10 mouse cellular contexts compared by ENCODE assay signal in genomic region chr15:83293144-83293543, GRCm38 (mm10). TPM values are rescaled to one million over a fixed set of nuclear protein-coding genes. Genes with fewer than 3 reads are reported as not detected.
A peak's percentile ranks its signal among the peaks of the same experiment; 100 is the strongest.
DNase-seq lines count a peak whose midpoint lies in the region; ATAC-seq and TF ChIP-seq lines count a peak whose summit lies in the region.
"Had no signal": no experiment of that assay in that cellular context is flagged by ENCODE, and none has a peak within 500 bp of the region (broad histone marks: within the 10 kb centered on the region; RNA-seq: fewer than 3 reads in every experiment).

No protein-coding gene starts in this region.

- no peak for ATAC-seq in lung, embryonic 15.5 days (ENCODE audit: borderline replicate concordance, extremely low read depth, low FRiP score, low TSS enrichment)
- ATAC-seq: Patski had no signal

- no peaks in the 10 kb centered on the region for H3K9me3 ChIP-seq in lung, embryonic 15.5 days
- H3K9me3 ChIP-seq: midbrain, embryonic 12.5 days had no signal

- H3K4me1 ChIP-seq in brown adipose tissue, adult 24 weeks (ENCODE audit: control insufficient read depth, insufficient read depth, insufficient read length, low read length), result peaks cover 45% of the 10 kb centered on the region
- H3K4me1 ChIP-seq in lung, embryonic 15.5 days, result peaks cover 22% of the 10 kb centered on the region

- TF ChIP-seq CTCF in C2C12 (IDR thresholded peaks at IDR 0.05; ENCODE audit: control insufficient read depth, insufficient read depth, insufficient read length), result no peak

- no peak overlapping the region for H3K4me3 ChIP-seq in C2C12 (ENCODE audit: insufficient read depth, poor library complexity, severe bottlenecking)
- H3K4me3 ChIP-seq in brown adipose tissue, adult 24 weeks (ENCODE audit: insufficient read depth, low read depth, low read length), result no peak overlapping the region
- no peak overlapping the region for H3K4me3 ChIP-seq in lung, embryonic 15.5 days
- H3K4me3 ChIP-seq: midbrain, embryonic 12.5 days had no signal

- H3K36me3 ChIP-seq in C2C12 (ENCODE audit: control insufficient read depth, insufficient read depth), result no peaks in the 10 kb centered on the region
- H3K36me3 ChIP-seq in lung, embryonic 15.5 days, result no peaks in the 10 kb centered on the region
- H3K36me3 ChIP-seq: midbrain, embryonic 12.5 days had no signal

- no peaks in the 10 kb centered on the region for H3K79me3 ChIP-seq in C2C12 (ENCODE audit: low read depth)

- no peak overlapping the region for H3K4me2 ChIP-seq in lung, embryonic 15.5 days
- H3K4me2 ChIP-seq: midbrain, embryonic 12.5 days had no signal

- no peaks in the 10 kb centered on the region for H3K27me3 ChIP-seq in C2C12 (ENCODE audit: control insufficient read depth, insufficient read depth, insufficient read length)
- no peaks in the 10 kb centered on the region for H3K27me3 ChIP-seq in lung, embryonic 15.5 days
- H3K27me3 ChIP-seq: midbrain, embryonic 12.5 days; Patski had no signal

- no peak overlapping the region for H3K9ac ChIP-seq in lung, embryonic 15.5 days
- H3K9ac ChIP-seq: midbrain, embryonic 12.5 days had no signal

- 58% methylated on average over 6 of the region's 6 CpGs for WGBS in lung, embryonic 15.5 days

- peak; percentile 85 for DNase-seq in kidney, adult 9 months
- no peak for DNase-seq in ovary, postnatal 10 days (ENCODE audit: low spot score)
- no peak for DNase-seq in retina, embryonic 14.5 days (ENCODE audit: low spot score)
- no peak for DNase-seq in embryo, embryonic 9.5 days (ENCODE audit: extremely low spot score)
- DNase-seq: gastrocnemius, postnatal 14 days had no signal

- H3K79me2 ChIP-seq in C2C12 (ENCODE audit: control insufficient read depth, insufficient read depth), result no peaks in the 10 kb centered on the region

- H3ac ChIP-seq in C2C12 (ENCODE audit: control insufficient read depth, insufficient read length, low read depth), result peak overlapping the region; percentile 41

- H3K27ac ChIP-seq in brown adipose tissue, adult 24 weeks (replicated peaks; ENCODE audit: low read depth, low read length), result peak overlapping the region; percentile 82
- H3K27ac ChIP-seq in lung, embryonic 15.5 days, result peak overlapping the region; percentile 47; the same call in 1 of the 2 replicates
- H3K27ac ChIP-seq: midbrain, embryonic 12.5 days had no signal

TF ChIP-seq in C2C12, 6 proteins besides CTCF, POLR2A, EP300 and RAD21:
- TF ChIP-seq MAX (IDR thresholded peaks at IDR 0.05) (no peak), CEBPB (IDR thresholded peaks at IDR 0.05; ENCODE audit: low read depth) (no peak), MYOD1 (IDR thresholded peaks at IDR 0.05; ENCODE audit: control insufficient read depth, insufficient read length, low read depth) (peak; percentile 59), USF1 (IDR thresholded peaks at IDR 0.05; ENCODE audit: low read depth) (peak; percentile 82), MYOG (IDR thresholded peaks at IDR 0.05; ENCODE audit: control insufficient read depth, extremely low read depth, insufficient read length) (no peak)

RNA-seq across cellular contexts. Expression of gene A4galt, which starts 41.6 kb away (rescaled TPM):
- polyA plus RNA-seq in C2C12 (2012; fragmentation: generic; extraction: Trizol), result 27.6 TPM
- 2.9 TPM in 2 replicates for polyA plus RNA-seq in brown adipose tissue, adult 24 weeks (2012; ENCODE audit: insufficient read depth, insufficient read length, missing spikeins)
- polyA plus RNA-seq in lung, embryonic 15.5 days (2015; fragmentation: Nextera tagmentation; extraction: Ambion mirVana), result 3.5 and 3.6 TPM in 2 replicates

RNA-seq across cellular contexts. Expression of gene Arfgap3, which starts 56.9 kb away (rescaled TPM):
- polyA plus RNA-seq in C2C12 (2012; fragmentation: generic; extraction: Trizol), result 39.6 TPM
- 6.4 and 12.2 TPM in 2 replicates for polyA plus RNA-seq in brown adipose tissue, adult 24 weeks (2012; ENCODE audit: insufficient read depth, insufficient read length, missing spikeins)
- 38.3 and 43.9 TPM in 2 replicates for polyA plus RNA-seq in lung, embryonic 15.5 days (2015; fragmentation: Nextera tagmentation; extraction: Ambion mirVana)
